Comparison of ENCODE assay signal across 17 mouse cellular contexts in genomic region chr4:154188948-154189347, GRCm38 (mm10). TPM values are rescaled to one million over a fixed set of nuclear protein-coding genes. Genes with fewer than 3 reads are reported as not detected.
A peak's percentile ranks its signal among the peaks of the same experiment; 100 is the strongest.
DNase-seq lines count a peak whose midpoint lies in the region; ATAC-seq and TF ChIP-seq lines count a peak whose summit lies in the region.
"Had no signal": no experiment of that assay in that cellular context is flagged by ENCODE, and none has a peak within 500 bp of the region (broad histone marks: within the 10 kb centered on the region; RNA-seq: fewer than 3 reads in every experiment).

No protein-coding gene starts in this region.

- no peaks in the 10 kb centered on the region for H3K4me1 ChIP-seq in kidney, postnatal 0 days (replicated peaks; ENCODE audit: insufficient read depth, low read length)

- no peak for ATAC-seq in kidney, postnatal 0 days (replicated peaks; ENCODE audit: low FRiP score, low read depth)

- H3K27me3 ChIP-seq in kidney, postnatal 0 days (ENCODE audit: insufficient read depth, low read length), result no peaks in the 10 kb centered on the region
- H3K27me3 ChIP-seq: heart, embryonic 15.5 days had no signal

- H3K27ac ChIP-seq in kidney, postnatal 0 days, result no peak overlapping the region
- H3K27ac ChIP-seq: heart, embryonic 15.5 days; liver, embryonic 14.5 days had no signal

- H3K4me3 ChIP-seq in kidney, postnatal 0 days (replicated peaks; ENCODE audit: low read depth, low read length), result no peak overlapping the region
- H3K4me3 ChIP-seq: erythroblast, embryonic 14.5 days; heart, embryonic 15.5 days had no signal

- H3K9ac ChIP-seq in kidney, postnatal 0 days (ENCODE audit: low read depth, low read length), result no peak overlapping the region
- H3K9ac ChIP-seq: heart, embryonic 15.5 days; liver, embryonic 14.5 days had no signal

- no peak for TF ChIP-seq CTCF in kidney, postnatal 0 days (IDR thresholded peaks at IDR 0.05; ENCODE audit: low read depth)

- no peaks in the 10 kb centered on the region for H3K9me3 ChIP-seq in kidney, postnatal 0 days (replicated peaks; ENCODE audit: low read length)
- H3K9me3 ChIP-seq: heart, embryonic 15.5 days had no signal

- H3K4me2 ChIP-seq in kidney, postnatal 0 days (ENCODE audit: low read length), result no peak overlapping the region
- H3K4me2 ChIP-seq: heart, embryonic 15.5 days; midbrain, embryonic 11.5 days had no signal

- DNase-seq in adrenal gland, postnatal 36 days, result peak; percentile 22 to 32
- no peak for DNase-seq in adrenal gland, postnatal 10 days
- peak; percentile 33 for DNase-seq in kidney, postnatal 0 days (ENCODE audit: low spot score)
- DNase-seq in kidney, adult 9 months, result no peak
- peak; percentile 33 for DNase-seq in heart, postnatal 4 days
- peak; percentile 34 to 65 for DNase-seq in lung, postnatal 4 days
- DNase-seq in layer of hippocampus, postnatal 25 days (ENCODE audit: extremely low spot score in 1 of 2, low spot score in 1 of 2), result no peak
- DNase-seq in right cerebral cortex, postnatal 4 days, result no peak
- DNase-seq: cerebellum, adult 8-10 months; embryo, embryonic 11 days; right cerebral cortex, adult 18-20 months had no signal

- no peaks in the 10 kb centered on the region for H3K36me3 ChIP-seq in kidney, postnatal 0 days (ENCODE audit: insufficient read depth, low read length)
- H3K36me3 ChIP-seq: heart, embryonic 15.5 days had no signal

- 49% methylated on average over 8 of the region's 8 CpGs for WGBS in kidney, postnatal 0 days

RNA-seq across cellular contexts. Expression of gene Megf6, which starts 18.4 kb away (rescaled TPM):
- total RNA-seq in adrenal gland, postnatal 36 days (2021), result 1 to 10 TPM; 2.9 to 3.4 TPM
- 10 to 100 TPM in 1 of 2 experiments, 1 to 10 TPM in 1; 9.5 to 10.3 TPM for total RNA-seq in adrenal gland, postnatal 10 days (2021)
- 5.0 and 5.8 TPM in 2 replicates for polyA plus RNA-seq in kidney, postnatal 0 days (2015; fragmentation: Nextera tagmentation; extraction: Ambion mirVana)
- 10 to 100 TPM; 50.0 to 52.8 TPM for total RNA-seq in heart, postnatal 4 days (2021)
- 1 to 10 TPM; 4.9 to 5.6 TPM for total RNA-seq in layer of hippocampus, postnatal 25 days (2021)
- total RNA-seq: CH12.LX; neutrophil, adult 5-6 weeks had no signal

RNA-seq across cellular contexts. Expression of gene Tprgl, which starts 28.5 kb away (rescaled TPM):
- total RNA-seq in adrenal gland, postnatal 36 days (2021), result 100 to 1,000 TPM; 159 to 168 TPM
- total RNA-seq in adrenal gland, postnatal 10 days (2021), result 100 to 1,000 TPM; 111 to 120 TPM
- polyA plus RNA-seq in kidney, postnatal 0 days (2015; fragmentation: Nextera tagmentation; extraction: Ambion mirVana), result 154 and 172 TPM in 2 replicates
- total RNA-seq in heart, postnatal 4 days (2021), result 100 to 1,000 TPM; 100 to 113 TPM
- total RNA-seq in layer of hippocampus, postnatal 25 days (2021), result 100 to 1,000 TPM; 170 to 189 TPM

RNA-seq across cellular contexts. Expression of gene Wrap73, which starts 46.8 kb away (rescaled TPM):
- 10 to 100 TPM; 20.3 to 22.6 TPM for total RNA-seq in adrenal gland, postnatal 36 days (2021)
- total RNA-seq in adrenal gland, postnatal 10 days (2021), result 10 to 100 TPM; 15.2 to 19.1 TPM
- polyA plus RNA-seq in kidney, postnatal 0 days (2015; fragmentation: Nextera tagmentation; extraction: Ambion mirVana), result 28.5 and 31.8 TPM in 2 replicates
- total RNA-seq in heart, postnatal 4 days (2021), result 10 to 100 TPM; 11.6 to 13.3 TPM
- 10 to 100 TPM; 30.5 to 36.0 TPM for total RNA-seq in layer of hippocampus, postnatal 25 days (2021)

RNA-seq across cellular contexts. Expression of gene Trp73, which starts 48.9 kb away (rescaled TPM):
- not detected for total RNA-seq in adrenal gland, postnatal 36 days (2021)
- total RNA-seq in adrenal gland, postnatal 10 days (2021), result under 1 TPM in 1 of 2 experiments, not detected in 1; 0.15 TPM
- 0.25 and 0.26 TPM in 2 replicates for polyA plus RNA-seq in kidney, postnatal 0 days (2015; fragmentation: Nextera tagmentation; extraction: Ambion mirVana)
- not detected for total RNA-seq in heart, postnatal 4 days (2021)
- total RNA-seq in layer of hippocampus, postnatal 25 days (2021), result 1 to 10 TPM; 2.4 to 3.1 TPM
- total RNA-seq: neutrophil, adult 5-6 weeks had no signal

Comparison
In these comparisons a context has a peak if more than half of its experiments do, and no peak if none do; other contexts are left out.
1. DNase-seq: peak in adrenal gland, postnatal 36 days (2 of 2), kidney, postnatal 0 days (single experiment), heart, postnatal 4 days (single experiment) and lung, postnatal 4 days (2 of 2); none in adrenal gland, postnatal 10 days (single experiment), kidney, adult 9 months (single experiment), layer of hippocampus, postnatal 25 days (0 of 2) and right cerebral cortex, postnatal 4 days (single experiment).
2. RNA of gene Megf6, which starts 18.4 kb away (total RNA-seq): 50.0 to 52.8 TPM in heart, postnatal 4 days; 9.5 to 10.3 TPM in adrenal gland, postnatal 10 days, 4.9 to 5.6 TPM in layer of hippocampus, postnatal 25 days and 2.9 to 3.4 TPM in adrenal gland, postnatal 36 days; every median in the first group is over 4 times any median in the second.